Mouse (Mus musculus) urinary bladder, postnatal 25 days (tissue): ENCODE measurements at regions not wholly inside any gene's neighbourhood (a gene's known extent, or its start where the extent isn't known, plus 50 kb on each side); places are given as distances from the start of the nearest gene placed in this dataset.
A peak's percentile ranks its signal among the peaks of the same experiment; 100 is the strongest.

Source experiments
- DNase-seq: peaks from one replicate; pipeline ENCODE4 v3.0.0; 2022; ENCODE audit warnings: low spot score

GRCm38 (mm10) chr13:51930931-51931330, 84.5 kb downstream of the Gadd45g start:
- no peak for DNase-seq

GRCm38 (mm10) chr13:51935827-51936226, 89.3 kb downstream of the Gadd45g start:
- no peak for DNase-seq

GRCm38 (mm10) chr13:51936441-51936840, 90.0 kb downstream of the Gadd45g start:
- DNase-seq = no peak

DNA sequence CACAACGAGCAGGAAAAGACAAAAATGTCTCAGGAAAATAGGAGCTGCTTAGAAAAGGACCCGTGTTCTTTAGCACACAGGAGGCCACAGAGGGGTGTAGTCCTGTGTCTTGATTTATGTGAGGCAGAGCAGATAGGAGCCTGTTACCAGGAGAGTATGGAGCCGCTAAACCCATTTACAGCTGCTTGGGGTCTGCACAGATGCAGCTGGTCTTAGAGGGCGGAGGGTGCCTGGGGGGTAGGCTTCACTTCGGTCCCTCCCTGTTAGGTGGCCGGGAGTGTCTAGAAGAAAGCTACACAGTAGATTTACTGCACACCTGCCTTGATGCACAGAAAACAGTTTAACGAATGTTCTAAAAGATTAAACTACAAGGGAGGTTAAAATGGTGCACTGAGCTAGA, 91.4 kb downstream of the Gadd45g start:
- DNase-seq = no peak

GRCm38 (mm10) chr13:51939262-51939661, 92.8 kb downstream of the Gadd45g start:
- no peak for DNase-seq

DNA sequence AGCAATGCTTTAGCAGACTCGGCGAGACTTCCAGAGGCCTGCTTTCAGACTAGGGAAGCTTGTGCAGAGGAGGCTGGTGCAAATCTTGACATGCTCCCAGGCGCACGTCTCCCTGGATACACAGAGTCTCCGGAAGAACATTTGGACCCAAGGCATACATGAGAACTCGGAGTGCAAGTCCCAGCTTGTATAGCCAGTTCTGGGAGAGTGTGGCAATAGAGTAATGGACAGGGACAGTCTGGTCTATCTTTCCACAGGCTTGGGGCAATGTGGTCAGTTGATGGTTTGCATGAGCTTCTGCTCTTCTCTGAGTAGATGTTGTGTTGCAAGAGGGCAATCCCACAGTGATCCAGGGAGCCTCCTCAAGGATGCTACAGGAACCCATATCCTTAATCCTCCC, 93.2 kb downstream of the Gadd45g start:
- no peak for DNase-seq

GRCm38 (mm10) chr13:51946171-51946570, 99.7 kb downstream of the Gadd45g start:
- no peak for DNase-seq

GRCm38 (mm10) chr13:51948896-51949295, 102.4 kb downstream of the Gadd45g start:
- DNase-seq = no peak

DNA sequence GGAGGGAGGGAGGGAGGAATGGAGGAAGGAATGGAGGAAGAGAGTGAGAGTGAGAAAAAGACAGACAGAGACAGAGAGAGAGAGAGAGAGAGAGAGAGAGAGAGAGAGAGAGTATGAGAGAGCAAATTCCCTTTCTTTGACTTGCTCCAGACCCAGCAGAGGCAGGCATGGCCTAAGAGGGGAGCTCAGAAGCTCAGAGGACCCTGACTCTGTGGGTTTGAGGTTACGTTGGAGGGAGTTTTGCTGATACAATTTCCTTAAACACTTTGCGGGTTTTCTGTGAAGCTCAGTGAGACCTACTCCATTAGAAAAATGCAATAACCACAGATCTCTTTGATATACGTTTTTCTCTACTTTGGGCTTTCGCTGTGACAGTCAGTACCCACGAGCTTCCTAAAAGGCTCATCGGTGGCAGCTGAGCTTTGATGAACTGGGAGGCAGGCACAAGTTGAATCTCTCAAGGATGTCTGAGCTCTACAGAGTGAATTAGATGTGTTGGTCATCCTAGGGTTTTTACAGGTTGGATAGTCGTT, 105.1 kb downstream of the Gadd45g start:
- DNase-seq = no peak

DNA sequence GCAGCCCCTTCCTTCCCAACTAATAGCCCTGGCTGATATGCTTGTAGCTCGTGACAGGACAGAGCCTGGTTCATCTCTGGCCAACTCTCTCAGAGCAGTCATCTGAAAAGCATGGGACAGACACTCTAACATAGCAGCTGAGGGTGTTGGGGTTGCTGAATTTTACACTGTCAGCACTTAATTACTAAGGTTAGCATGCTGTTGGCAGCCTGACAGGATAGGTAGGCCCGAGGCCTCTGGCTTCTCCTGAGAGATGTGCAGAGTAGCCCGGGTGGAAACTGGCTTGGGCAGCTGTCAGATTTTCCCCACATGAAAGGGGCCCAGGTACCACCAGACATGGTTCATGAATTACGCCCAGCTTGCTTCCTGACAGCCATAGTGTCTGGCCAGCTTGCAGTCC, 106.6 kb downstream of the Gadd45g start:
- DNase-seq = no peak

DNA sequence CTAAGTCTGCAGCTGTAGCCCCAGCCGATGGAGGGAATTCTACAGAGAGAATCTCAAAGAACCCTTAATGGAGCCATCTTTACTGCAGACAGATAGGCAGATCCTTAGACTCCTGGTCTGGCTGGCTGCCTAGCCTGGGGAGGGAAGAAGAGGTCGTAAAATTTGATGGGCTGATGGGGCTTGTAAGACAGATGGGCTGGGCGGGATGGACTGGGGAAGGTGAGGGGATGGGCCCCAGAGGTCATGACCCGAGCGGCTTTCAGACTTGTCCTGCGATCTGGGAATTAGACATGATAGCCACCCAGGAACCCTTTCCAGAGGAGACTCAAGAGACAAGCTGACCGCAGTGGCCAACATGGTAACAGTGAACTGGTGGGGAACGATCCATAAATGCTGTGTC, 107.1 kb downstream of the Gadd45g start:
- DNase-seq = no peak

DNA sequence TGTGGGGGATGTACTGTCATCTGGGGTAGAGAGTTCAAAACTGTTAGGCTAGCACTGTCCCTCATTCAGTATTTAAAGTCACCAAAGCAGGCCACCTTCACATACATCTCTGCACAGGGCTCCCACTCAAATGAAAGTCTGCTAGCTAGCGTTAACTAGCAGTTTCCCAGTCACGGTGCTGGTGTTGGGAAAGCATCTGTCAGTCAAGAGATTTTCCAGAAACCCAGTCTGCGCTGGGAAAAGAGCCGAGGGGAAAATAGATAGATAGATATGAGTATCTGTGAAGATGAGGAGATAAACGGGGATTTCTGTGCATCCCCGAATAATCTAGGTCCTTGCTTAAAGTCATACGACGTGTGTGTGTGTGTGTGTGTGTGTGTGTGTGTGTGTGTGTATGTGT, 110.6 kb downstream of the Gadd45g start:
- no peak for DNase-seq

DNA sequence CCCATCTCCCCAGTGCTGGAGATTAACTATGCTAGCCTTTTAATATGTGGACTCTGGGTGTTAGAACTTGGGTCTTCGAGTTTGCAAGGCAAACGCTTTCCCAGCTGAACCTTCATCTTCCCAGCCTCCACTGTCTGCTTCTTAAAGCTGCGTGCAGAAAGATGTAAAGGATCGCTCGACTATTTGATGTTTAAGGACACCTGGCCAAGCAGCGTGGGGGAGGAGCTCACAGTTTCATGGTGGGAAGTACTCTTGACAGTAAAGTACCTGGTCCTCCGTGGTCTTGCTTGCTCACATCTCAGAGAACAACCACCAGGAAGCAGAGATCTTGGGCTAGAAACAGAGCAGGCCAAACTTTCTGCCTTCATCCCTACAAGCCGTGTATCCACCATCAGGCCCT, 113.1 kb downstream of the Gadd45g start:
- DNase-seq = no peak

DNA sequence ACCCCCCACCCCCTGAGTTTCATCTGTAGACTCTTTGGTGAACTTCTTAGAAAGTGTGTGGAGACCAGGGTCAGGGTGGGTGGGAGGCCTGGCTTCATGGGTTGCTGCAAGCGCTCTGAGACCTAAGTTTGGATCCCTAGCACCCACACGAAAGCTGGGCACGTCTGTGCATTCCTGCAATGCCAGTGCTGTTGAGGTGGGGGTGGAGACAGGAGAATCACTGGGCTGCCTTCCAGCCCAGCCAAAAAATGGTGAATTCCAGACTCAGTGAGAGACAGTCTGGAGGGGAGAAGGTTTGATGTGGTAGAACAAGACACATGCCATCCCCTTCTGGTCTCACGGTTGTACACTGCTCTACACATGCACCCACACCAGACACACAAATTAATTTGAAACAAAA, 113.8 kb downstream of the Gadd45g start:
- no peak for DNase-seq

DNA sequence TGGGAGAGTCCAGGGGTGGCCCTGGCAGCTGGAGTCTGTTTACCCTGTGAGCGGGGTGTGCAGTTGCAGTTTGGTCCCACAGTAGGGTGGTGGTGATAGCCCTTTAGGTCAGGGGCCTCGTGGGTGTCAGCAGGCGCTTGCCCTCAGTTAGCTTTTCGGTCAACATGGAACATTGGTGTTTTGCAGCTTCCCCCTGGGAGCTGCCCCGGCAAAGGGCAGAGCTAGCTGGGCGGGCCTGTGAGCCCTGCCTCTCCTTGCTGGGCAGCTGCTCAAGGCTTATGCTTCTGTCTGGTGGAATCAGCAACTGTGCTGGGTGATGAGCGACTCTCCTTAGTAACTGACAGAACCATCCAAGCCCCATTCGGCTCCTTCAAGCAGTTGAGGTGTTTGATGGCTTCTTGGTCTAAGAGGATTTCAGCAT, 115.7 kb downstream of the Gadd45g start:
- no peak for DNase-seq

GRCm38 (mm10) chr13:51962676-51963075, 116.2 kb downstream of the Gadd45g start:
- no peak for DNase-seq

DNA sequence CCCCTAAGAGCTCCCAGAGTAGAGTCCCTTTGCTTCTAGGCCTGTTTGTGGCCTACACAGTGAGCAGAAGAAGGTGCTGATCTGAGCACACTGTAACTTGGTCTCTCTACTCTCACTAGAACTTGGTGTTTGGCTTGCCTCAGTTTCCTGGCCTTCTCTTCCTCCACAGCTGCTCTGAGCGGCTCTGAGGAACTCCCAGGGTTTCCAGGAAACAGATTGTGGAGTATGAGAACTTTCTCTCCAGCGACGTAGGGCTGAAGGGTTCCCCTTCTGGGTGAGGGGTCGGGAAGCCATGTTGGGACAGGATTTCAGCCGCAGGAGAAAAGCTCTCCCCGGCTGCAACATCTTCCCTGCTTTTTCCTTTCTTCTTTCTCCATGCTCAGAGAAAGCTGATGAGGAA, 117.5 kb downstream of the Gadd45g start:
- no peak for DNase-seq

DNA sequence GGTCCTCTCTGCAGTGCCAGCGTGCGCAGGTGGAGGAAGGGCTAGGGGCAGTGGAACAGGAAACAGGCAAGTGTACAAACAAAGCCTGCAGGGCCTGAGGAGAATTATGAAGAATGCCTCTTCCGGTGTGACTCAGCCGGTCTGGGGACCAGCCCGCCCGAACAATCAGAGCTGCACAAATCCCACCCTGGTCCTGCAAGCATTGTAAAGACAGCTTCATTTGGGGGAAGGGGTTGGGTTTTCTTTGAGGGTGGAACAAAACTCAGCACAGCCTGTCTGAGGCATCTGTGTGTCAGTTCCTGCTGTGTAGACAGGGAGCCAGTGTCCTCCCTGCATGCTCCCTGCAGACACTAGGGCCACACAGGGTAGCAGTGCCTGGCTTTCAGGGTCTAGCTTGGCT, 117.9 kb downstream of the Gadd45g start:
- no peak for DNase-seq

GRCm38 (mm10) chr13:51964921-51965320, 118.4 kb downstream of the Gadd45g start:
- no peak for DNase-seq

DNA sequence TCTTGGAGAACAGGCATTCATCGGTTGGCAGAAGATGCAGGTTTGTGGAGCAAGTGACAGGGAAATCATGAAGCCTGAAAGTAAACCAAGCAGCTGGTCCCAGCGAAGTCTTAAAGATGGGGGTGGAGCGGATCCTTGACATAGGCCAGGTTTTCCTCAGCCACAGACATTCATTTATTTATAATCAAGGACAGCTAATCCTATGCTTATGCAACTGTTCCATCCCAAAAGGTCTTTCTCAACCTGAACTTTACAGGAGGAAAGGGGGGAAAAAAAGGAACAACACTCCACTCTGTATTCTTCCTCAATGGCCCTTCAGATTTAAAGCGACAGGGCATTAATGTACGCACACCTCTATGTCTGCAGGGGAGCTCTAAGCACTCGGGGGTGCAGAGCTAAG, 121.6 kb downstream of the Gadd45g start:
- DNase-seq = no peak

DNA sequence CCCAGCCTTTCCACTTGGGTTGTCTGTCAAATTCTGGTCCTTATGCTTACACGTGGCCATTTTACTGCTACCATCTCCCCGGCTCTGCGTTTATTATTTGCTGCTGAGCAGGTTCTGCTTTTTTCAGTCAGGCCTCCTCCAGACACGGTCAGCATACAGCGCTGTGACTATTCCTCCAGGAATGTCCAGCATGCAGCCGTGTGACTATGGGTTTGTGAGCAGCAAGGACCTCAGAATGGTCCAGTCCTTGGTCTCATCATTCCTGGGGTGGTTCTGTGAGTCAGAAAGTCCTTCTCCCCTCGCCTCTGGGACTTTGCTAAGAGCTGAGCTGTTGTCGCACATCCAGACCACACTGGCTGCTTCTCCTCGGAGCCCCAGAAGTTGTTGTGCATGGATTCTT, 122.3 kb downstream of the Gadd45g start:
- no peak for DNase-seq

- peak; percentile 46 for DNase-seq
Measured at GRCm38 (mm10) chr13:51970051-51970450, 123.6 kb downstream of the Gadd45g start.

GRCm38 (mm10) chr13:51972656-51973310, 126.3 kb downstream of the Gadd45g start:
- DNase-seq = no peak

GRCm38 (mm10) chr13:51973461-51973860, 127.0 kb downstream of the Gadd45g start:
- no peak for DNase-seq
